Mouse (Mus musculus) kidney, postnatal 0 days (tissue): ENCODE data around the gene Mrln. TPM values are rescaled to one million over a fixed set of nuclear protein-coding genes. Genes with fewer than 3 reads are reported as not detected.

Experiments used
- ATAC-seq: fragments of 200-750 bp; cut with Nextera tagmentation; replicated peaks from 2 replicates; pipeline ENCODE4 v1.8.0; 2017; ENCODE audit warnings: low read depth, moderate number of reproducible peaks, moderate TSS enrichment, moderate library complexity; ENCODE audit not compliant: low FRiP score
- DNase-seq: peaks from one replicate; pipeline ENCODE4 v3.0.0-alpha.2; 2016; ENCODE audit warnings: low spot score
- H3K27ac ChIP-seq: fragments of 300-500 bp; sonication (generic); 2 replicates; pipeline ENCODE4 v1.5.1; 2014; ENCODE audit warnings: mild to moderate bottlenecking
- H3K27me3 ChIP-seq: fragments of 300-500 bp; sonication (generic); 2 replicates; pipeline ENCODE4 v1.6.1; 2014; ENCODE audit warnings: low read length, mixed read lengths; ENCODE audit not compliant: insufficient read depth
- H3K36me3 ChIP-seq: fragments of 300-500 bp; sonication (generic); 2 replicates; pipeline ENCODE4 v1.6.1; 2014; ENCODE audit warnings: low read length, mixed read lengths; ENCODE audit not compliant: insufficient read depth
- H3K4me1 ChIP-seq: fragments of 300-500 bp; sonication (generic); replicated peaks from 2 replicates; pipeline ENCODE4 v1.6.1; 2014; ENCODE audit warnings: antibody characterized with exemption, low read length, mixed read lengths; ENCODE audit not compliant: insufficient read depth
- H3K4me2 ChIP-seq: fragments of 300-500 bp; sonication (generic); 2 replicates; pipeline ENCODE4 v1.6.1; 2014; ENCODE audit warnings: mild to moderate bottlenecking, low read length, moderate library complexity, mixed read lengths
- H3K4me3 ChIP-seq: fragments of 300-500 bp; sonication (generic); replicated peaks from 2 replicates; pipeline ENCODE4 v1.5.1; 2014; ENCODE audit warnings: low read depth, low read length
- H3K9ac ChIP-seq: fragments of 300-500 bp; sonication (generic); 2 replicates; pipeline ENCODE4 v1.6.1; 2014; ENCODE audit warnings: low read depth, low read length
- H3K9me3 ChIP-seq: fragments of 300-500 bp; sonication (generic); replicated peaks from 2 replicates; pipeline ENCODE4 v1.6.1; 2016; ENCODE audit warnings: low read length, inconsistent platforms, mixed read lengths
- CTCF ChIP-seq: IDR thresholded peaks from 2 replicates; pipeline ENCODE4 v1.5.1; 2016; ENCODE audit warnings: antibody characterized with exemption, low read depth, mild to moderate bottlenecking, moderate library complexity
- WGBS: fragments of 180-500 bp; shearing (Covaris S2); extraction: QIAGEN DNeasy Blood & Tissue Kit; methylation state at CpG from one replicate; pipeline ENCODE4 v1.1.7; 2014; 5-methylcytosine and 5-hydroxymethylcytosine counted together
- polyA plus RNA-seq: library from polyadenylated mRNA; unstranded; fragments of >200 nt; fragmentation: Nextera tagmentation; extraction: Ambion mirVana; gene quantifications from 2 replicates; pipeline ENCODE4 v1.2.1, GENCODE M21; 2015

Gene Mrln
- polyA plus RNA-seq, 1 experiment from 2014 or later = 9.8 TPM

- WGBS = 77% methylated on average over 6 of the region's 6 CpGs
- no peak overlapping the region for H3K4me2 ChIP-seq
- H3K4me1 ChIP-seq = no peaks in the 10 kb centered on the region
- H3K4me3 ChIP-seq = no peak overlapping the region
- no peaks in the 10 kb centered on the region for H3K27me3 ChIP-seq
- H3K27ac ChIP-seq = no peak overlapping the region
- DNase-seq (no peak), ATAC-seq (no peak)
- no peaks in the 10 kb centered on the region for H3K9me3 ChIP-seq
- no peaks in the 10 kb centered on the region for H3K36me3 ChIP-seq
- no peak overlapping the region for H3K9ac ChIP-seq
- TF ChIP-seq CTCF = no peak
Measured at GRCm38 (mm10) chr10:70266501-70266900, 62.0 kb downstream of the Mrln start.

- no peak overlapping the region for H3K4me3 ChIP-seq
- H3K9me3 ChIP-seq = no peaks in the 10 kb centered on the region
- WGBS = 74% methylated on average over 23 of the region's 23 CpGs
- H3K36me3 ChIP-seq = no peaks in the 10 kb centered on the region
- no peaks in the 10 kb centered on the region for H3K4me1 ChIP-seq
- no peak overlapping the region for H3K4me2 ChIP-seq
- DNase-seq (no peak), ATAC-seq (no peak)
- H3K27me3 ChIP-seq = no peaks in the 10 kb centered on the region
- no peak for TF ChIP-seq CTCF
- no peak overlapping the region for H3K27ac ChIP-seq
- no peak overlapping the region for H3K9ac ChIP-seq
Measured at GRCm38 (mm10) chr10:70268581-70269446, 64.3 kb downstream of the Mrln start.

Other genes with a start within 250 kb of the Mrln start
- 16.6 and 18.5 TPM in 2 replicates for gene Ccdc6, start 107.5 kb upstream of the Mrln start, polyA plus RNA-seq
- 6.7 and 7.5 TPM in 2 replicates for gene Slc16a9, start 40.4 kb downstream of the Mrln start, polyA plus RNA-seq
- 5.5 and 6.2 TPM in 2 replicates for gene Fam13c, start 235.8 kb downstream of the Mrln start, polyA plus RNA-seq